Mouse (Mus musculus) left cerebral cortex, postnatal 14 days (tissue): ENCODE results near the gene Rbbp4. TPM values are rescaled to one million over a fixed set of nuclear protein-coding genes. Genes with fewer than 3 reads are reported as not detected.

Experiments
- DNase-seq, 2 experiments: peaks; one replicate each; pipeline ENCODE4 v3.0.0; 2021 to 2022; ENCODE audit warnings: low spot score in 2 of 2, mixed read lengths in 1 of 2
- intact Hi-C: fragments of 180-260 bp; cut with DNase I; formaldehyde crosslinking; loops from one replicate; pipeline ENCODE4 v1.15.1; 2025
- total RNA-seq, 2 experiments: library from RNA; stranded (reverse); gene quantifications; 2 replicates each; pipeline ENCODE4 v1.2.3; 2021

The Rbbp4 gene
- total RNA-seq, 2 experiments from 2014 or later = 124 to 129 TPM

DNA sequence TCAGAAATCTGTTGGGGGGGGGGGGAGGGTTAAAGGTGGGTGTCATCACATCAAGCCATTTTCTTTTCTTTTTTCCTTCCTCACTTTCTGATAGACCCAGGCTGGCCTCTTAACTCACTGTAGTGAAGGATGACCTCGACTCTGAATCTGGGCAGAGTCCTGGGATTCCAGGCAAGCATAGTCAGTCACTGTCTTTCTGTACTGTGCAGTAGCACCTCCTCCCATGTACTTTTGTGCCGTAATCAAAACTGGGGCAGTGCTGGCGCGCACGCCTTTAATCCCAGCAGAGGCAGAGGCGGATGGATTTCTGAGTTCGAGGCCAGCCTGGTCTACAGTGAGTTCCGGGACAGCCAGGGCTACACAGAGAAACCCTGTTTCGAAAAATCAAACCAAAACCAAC, 31.4 kb downstream of the Rbbp4 start:
- no peak for DNase-seq
- intact Hi-C loops = no loop called here

DNA sequence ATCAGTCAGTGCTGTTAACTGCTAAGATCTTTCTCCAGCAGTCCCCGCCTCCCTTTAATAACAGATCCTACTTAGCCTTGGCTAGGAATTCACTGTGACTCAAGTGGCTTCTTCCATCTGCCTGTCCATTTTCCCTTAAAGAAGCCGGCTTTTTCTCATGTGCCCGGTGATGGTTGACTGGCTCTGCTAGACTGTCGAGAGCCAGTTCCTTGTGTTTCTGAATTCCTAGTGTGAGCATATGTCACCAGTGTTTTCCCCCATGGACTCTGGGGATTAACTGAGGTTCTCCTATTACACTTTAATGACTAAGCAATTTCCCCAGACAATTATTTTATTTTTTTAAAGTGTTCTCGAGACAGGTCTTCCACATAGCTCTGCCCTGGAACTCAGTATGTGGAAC, 31.8 kb downstream of the Rbbp4 start:
- DNase-seq = no peak
- intact Hi-C loops = no loop called here

DNA sequence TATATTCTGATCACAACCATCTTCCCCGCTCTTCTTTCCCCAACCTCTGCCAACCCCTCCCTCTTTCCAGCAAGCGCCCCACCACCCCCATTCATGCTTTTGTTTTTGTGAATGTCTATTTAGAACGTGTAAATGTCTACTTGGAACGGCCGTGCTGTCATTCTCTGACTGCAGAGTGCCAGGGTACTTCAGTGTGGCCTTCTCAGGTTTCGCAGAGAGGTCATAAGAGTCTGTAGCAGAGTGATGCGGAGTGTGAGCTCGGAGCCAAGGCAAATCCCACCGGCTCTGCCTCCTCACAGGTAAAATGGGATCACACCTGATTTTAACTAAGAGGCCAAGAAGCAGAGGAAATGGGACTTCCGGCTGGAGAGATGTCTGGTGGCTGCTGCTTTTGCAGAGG, 36.0 kb downstream of the Rbbp4 start:
- DNase-seq = no peak
- intact Hi-C loops = no loop called here

- intact Hi-C loops = no loop called here
- DNase-seq = peak; percentile 33 to 51
Measured at GRCm38 (mm10) chr4:129297724-129298123, 37.4 kb downstream of the Rbbp4 start.

- DNase-seq = no peak
- intact Hi-C loops = no loop called here
Measured at GRCm38 (mm10) chr4:129296066-129296465, 39.1 kb downstream of the Rbbp4 start.

DNA sequence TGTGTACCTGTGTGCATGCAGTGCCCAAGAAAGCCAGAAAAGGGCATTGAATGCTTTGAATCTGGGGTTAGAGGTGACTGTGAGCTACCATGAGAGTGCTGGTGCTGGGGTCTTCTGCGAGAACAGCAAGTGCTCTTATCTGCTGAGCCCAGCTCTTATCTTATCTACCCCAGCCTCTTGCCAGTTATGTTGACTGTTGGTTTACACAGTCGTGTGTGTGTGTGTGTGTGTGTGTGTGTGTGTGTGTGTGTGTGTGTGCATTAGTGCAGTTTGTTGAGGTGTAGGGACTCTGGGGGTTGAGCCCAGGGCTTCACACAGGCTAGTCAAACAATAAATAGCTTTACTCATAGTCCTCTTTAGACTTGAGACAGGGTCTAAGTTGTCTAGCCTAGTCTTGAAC, 40.0 kb downstream of the Rbbp4 start:
- intact Hi-C loops = no loop called here
- no peak for DNase-seq

- intact Hi-C loops = no loop called here
- no peak for DNase-seq
Measured at GRCm38 (mm10) chr4:129293702-129294101, 41.5 kb downstream of the Rbbp4 start.

GRCm38 (mm10) chr4:129292831-129293230, 42.3 kb downstream of the Rbbp4 start:
- DNase-seq = no peak
- intact Hi-C loops = no loop called here

GRCm38 (mm10) chr4:129289671-129290070, 45.5 kb downstream of the Rbbp4 start:
- DNase-seq = no peak
- intact Hi-C loops = no loop called here

GRCm38 (mm10) chr4:129288067-129288466, 47.1 kb downstream of the Rbbp4 start:
- DNase-seq = no peak
- intact Hi-C loops = no loop called here

DNA sequence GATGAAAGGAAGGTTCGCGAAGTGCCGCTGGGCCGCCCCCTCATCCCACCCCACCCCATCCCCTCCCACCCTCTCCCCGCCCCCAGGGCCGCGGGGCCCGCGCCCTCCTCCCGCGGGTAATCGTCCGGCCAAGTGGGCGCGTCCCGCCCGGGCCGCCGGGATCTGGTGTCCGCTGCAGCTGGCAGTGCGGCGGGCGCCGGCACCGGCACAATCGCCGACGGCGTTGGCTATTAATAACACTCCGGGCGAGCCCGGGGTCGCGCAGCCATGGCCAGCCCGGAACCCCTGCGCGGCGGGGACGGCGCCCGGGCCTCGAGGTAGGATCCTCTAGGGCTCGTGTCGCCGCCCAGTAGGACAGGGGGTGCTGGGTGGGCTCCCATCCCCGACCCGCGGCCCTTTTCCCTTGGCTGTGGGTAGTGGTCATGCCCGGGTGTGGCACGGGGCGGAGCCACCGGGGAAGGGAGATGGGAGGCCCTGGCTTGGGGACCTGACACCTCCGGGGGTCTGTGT, 47.6 kb downstream of the Rbbp4 start, which contains the start of gene Sync:
Gene Sync (plus strand): TSS at position 146 of the 510 bp plus-strand sequence.
- intact Hi-C loops = no loop called here
- DNase-seq = no peak

- no peak for DNase-seq
- intact Hi-C loops = no loop called here
Measured at GRCm38 (mm10) chr4:129286683-129287471, 48.3 kb downstream of the Rbbp4 start.

DNA sequence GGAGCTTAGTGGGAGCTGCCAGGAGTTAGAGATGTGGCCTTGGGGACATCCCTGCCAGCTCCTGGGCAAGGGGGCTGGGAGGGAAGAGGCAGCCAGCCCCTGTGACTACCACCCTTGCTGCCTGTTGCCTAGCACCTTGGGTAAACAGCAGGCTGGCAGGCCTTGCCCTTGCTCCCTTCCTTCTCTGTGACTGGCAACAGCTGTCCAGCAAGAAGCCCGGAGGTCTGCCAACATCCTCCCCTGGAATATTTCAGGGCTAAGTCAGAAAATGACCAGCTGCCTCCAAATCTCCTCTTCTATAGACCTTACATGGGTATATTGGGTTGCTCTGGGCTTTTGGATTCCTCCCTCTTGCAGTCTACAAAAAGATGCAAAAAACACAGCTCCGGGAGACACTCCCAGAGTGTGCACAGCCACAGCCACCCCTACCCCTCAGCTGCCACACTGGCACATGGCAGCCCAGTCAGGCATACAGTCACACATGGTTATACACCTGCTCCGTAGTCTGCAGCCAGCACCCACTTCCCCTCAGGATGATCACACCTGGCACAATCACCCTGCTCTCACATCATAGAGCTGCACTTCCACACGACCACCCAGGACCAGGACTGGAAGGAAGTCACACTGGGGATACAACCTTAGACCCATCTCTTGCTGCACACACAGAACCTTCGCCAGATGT, 49.0 kb downstream of the Rbbp4 start:
- DNase-seq = no peak
- intact Hi-C loops = no loop called here

- no peak for DNase-seq
- intact Hi-C loops = no loop called here
Measured at GRCm38 (mm10) chr4:129284685-129285084, 50.5 kb downstream of the Rbbp4 start.

- intact Hi-C loops = no loop called here
- DNase-seq = no peak
Measured at GRCm38 (mm10) chr4:129283226-129283625, 51.9 kb downstream of the Rbbp4 start.

DNA sequence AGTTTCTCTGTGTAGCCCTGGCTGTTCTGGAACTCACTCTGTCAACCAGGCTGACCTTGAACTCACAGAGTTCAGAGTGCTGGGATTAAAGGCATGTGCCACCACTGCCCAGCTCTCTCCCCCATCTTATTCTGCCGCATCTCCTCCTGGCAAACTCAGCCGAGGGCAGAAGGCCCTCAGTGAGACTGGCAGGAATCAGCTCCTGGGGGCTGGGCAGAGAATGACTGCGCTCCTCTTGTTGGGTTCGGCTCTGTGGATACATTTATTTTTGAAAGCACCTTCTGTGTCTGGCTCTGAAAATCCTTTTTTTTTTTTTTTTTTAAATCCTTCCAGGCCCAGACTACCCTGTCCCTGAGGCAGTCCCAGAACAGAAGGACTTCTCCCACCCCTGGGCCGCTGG, 52.4 kb downstream of the Rbbp4 start:
- no peak for DNase-seq
- intact Hi-C loops = no loop called here

- intact Hi-C loops = loop anchor here (2.0 kb wide), 1 partner anchor 66 kb away; no protein-coding TSS in a partner anchor
Measured at GRCm38 (mm10) chr4:129276453-129276865, 58.7 kb downstream of the Rbbp4 start.

DNA sequence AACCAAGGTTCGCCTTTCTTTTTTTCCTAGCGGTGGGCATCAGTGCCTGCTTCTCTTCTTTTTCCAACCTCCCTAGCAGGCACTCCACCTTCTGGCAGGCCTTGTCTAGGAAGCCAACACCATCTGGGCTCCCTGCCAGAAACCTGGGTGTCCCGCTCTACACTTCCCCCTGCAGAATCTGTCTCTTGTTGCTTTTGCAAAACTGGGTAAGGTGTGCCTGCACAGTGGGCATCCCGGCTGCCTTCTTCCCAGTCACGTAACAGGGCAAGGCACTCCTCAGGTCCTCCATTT, 62.5 kb downstream of the Rbbp4 start:
- peak in 1 of 2 experiments; percentile 51 for DNase-seq
- intact Hi-C loops = loop anchor here (5.0 kb wide), 1 partner anchor 50 kb away; no protein-coding TSS in a partner anchor

More at GRCm38 (mm10) chr4:129276453-129276865, 58.7 kb downstream of the Rbbp4 start:
- DNase-seq = peak; percentile 95 to 97

DNA sequence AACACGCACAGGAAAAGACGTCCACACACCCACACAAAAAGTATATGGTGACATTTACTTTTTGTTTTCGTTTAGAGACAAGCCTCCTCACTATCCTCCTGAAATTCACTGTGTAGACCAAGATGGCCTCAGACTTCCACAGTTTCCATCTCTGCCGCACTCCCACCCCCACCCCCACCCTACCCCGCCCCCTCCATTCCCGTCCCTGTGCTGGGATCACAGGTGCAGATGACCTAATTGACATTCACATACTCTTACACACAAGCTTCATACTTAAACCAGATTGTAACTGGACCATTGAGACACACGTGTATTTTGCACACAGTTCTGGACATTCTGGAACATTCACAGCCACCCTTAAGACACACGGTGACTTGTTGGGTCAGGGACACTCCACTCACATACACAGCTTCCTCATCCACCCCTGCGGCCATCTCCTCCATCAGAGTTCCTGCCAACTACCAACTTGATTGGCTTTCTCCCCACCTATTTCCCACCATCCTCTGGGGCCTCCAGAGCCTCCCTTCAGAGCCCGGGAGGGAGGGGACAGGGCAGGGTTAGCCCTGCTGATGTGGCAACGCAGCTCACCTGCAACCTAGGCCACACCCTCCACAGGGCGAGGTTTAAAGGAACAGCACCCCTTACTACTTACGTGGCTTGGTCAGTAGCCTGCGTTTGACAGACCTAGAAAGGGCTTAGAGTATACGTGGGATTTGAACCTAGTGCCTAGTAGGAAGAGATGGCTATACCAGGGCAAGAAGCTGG, 63.0 kb downstream of the Rbbp4 start:
- DNase-seq = no peak
- intact Hi-C loops = loop anchor here (5.0 kb wide), 1 partner anchor 50 kb away; no protein-coding TSS in a partner anchor

- DNase-seq = no peak
- intact Hi-C loops = no loop called here
Measured at GRCm38 (mm10) chr4:129268698-129269097, 66.5 kb downstream of the Rbbp4 start.
